Mouse (Mus musculus) spleen, postnatal 10 days (tissue): ENCODE results near the gene Pkd1.

Source experiments
- DNase-seq, 2 experiments: peaks; one replicate each; pipeline ENCODE4 v3.0.0; 2021 to 2022; ENCODE audit warnings: low spot score in 2 of 2

Gene Pkd1

DNA sequence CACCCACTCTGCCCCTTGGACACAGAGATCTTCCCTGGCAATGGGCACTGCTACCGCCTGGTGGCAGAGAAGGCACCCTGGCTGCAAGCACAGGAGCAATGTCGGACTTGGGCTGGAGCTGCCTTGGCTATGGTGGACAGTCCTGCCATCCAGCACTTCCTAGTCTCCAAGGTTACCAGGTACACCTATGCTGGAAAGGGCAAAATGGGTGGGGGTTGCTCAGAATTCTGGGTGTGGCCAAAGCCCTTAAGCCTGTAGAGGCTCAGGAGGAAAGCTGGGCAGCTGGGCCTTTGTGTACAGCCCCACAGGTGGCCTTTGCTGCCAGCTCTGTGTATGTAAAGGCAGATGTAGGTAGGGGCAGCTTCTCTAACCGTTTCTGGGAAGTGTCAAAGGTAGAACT is 16.2 kb downstream of the Pkd1 start:
- DNase-seq, result no peak

DNA sequence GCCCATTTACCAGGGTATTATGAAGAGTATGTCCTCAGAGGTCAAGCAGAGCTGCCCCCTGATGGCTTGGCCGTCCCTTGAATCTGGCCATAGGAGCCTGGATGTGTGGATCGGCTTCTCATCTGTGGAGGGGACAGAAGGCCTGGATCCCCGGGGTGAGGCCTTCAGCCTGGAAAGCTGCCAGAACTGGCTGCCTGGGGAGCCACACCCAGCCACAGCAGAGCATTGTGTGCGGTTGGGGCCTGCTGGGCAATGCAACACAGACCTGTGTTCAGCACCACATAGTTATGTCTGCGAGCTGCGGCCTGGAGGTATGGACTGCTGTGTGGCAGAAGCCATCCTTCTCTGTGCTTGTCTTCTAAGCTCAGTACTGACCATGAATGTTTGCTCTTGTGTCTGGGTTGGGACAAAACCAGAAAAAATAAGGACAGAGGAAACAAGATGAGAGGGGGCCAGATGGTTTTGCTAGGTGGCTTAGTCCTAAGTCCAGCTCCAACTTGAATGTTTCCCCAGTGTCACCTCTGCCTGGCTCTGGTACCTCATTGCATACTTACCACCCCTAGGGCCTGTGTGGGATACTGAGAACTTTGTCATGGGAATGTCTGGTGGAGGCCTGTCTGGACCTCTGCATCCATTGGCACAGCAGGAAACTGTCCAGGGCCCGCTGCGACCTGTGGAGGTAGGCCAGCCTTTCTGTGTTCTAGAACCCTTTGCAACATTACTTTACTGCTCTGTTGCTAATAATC is 17.6 kb downstream of the Pkd1 start:
- DNase-seq, result peak; percentile 49 to 78

GRCm38 (mm10) chr17:24569837-24570236 is 20.2 kb downstream of the Pkd1 start:
- no peak for DNase-seq

DNA sequence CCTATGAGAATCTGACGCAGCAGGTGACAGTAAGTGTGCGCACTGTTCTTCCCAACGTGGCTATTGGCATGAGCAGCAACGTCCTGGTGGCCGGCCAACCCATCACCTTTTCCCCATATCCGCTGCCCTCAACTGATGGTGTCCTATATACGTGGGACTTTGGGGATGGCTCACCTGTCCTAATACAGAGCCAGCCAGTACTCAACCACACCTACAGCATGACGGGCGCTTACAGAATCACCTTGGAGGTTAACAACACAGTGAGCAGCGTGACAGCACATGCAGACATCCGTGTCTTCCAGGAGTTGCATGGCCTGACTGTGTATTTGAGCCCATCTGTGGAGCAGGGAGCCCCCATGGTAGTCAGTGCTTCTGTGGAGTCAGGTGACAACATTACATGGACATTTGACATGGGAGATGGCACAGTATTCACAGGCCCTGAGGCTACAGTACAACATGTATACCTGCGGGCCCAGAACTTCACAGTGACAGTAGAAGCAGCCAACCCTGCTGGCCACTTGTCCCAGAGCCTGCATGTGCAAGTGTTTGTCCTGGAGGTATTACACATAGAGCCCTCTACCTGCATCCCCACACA is 23.1 kb downstream of the Pkd1 start:
- DNase-seq, result no peak

- DNase-seq, result no peak
Observed at GRCm38 (mm10) chr17:24573811-24574210, 24.2 kb downstream of the Pkd1 start.

DNA sequence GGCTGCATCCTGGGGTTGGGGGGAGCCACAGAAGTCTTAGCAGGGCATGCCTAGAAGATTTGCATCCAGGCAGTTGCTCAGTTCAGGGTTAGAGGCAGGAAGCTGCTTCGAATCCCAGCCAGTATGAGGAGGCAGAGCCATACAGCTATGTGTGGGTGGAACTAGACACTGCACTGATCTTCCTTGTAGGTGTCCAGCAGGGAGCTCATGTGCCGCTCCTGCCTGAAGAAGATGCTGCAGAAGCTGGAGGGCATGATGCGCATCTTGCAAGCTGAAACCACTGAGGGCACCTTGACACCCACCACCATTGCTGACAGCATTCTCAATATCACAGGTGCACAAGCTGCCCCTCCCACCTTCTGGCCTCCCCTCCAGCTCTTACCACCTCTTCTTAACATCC is 29.9 kb downstream of the Pkd1 start:
- DNase-seq, result no peak

DNA sequence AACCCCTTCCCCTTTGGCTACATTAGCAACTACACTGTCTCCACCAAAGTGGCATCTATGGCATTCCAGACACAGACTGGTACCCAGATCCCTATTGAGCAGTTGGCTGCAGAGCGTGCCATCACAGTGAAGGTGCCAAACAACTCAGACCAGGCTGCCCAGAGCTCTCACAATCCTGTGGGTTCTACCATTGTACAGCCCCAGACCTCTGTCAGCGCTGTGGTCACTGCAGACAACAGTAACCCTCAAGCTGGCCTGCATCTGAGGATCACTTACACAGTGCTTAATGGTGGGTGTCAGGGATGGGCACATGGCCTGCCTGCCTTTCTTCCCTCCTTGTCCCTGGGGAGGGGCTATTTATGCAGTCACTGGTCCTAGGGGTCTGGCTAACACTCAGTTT is 30.7 kb downstream of the Pkd1 start:
- DNase-seq, result no peak

DNA sequence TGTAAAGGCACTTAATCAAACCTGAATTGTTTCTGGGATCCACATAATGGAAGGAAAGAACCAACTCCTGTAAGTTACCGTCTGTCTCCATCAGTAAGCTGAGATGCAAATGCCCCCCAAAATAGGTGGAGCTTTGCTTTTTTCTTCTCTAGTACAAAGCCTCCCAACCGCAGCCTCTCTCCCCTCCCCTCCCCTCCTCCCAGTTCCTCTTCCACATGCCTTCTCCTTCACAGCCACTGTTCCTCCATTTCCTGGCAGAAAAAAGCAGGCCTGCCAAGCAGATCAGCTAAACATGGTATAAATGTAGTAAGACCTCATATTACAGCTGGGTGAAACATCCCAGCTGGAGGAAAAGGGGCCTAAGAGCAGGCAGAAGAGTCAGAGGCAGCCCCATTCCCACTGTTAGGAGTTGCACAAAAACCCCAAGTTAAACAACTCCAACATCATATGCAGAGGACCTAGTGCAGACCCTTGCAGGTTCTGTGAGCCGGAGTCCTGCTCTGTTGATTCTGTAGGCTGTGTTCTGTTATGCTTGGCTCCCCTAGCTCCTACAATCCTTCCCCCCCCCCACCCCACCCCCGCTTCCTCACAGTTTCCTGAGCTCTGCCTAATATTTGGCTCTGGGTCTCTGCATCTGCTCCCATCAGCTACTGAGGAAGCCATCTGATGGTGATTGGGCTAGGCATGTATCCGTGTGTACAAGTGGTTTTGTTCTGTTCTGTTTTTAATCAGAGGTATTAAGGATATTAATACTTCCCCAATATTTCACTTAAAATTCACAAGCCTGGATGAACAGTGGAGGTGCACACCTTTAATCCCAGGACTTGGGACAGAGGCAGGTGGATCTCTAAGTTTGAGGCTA is 34.2 kb downstream of the Pkd1 start:
- DNase-seq, result no peak

GRCm38 (mm10) chr17:24584520-24584919 is 34.9 kb downstream of the Pkd1 start:
- no peak for DNase-seq

DNA sequence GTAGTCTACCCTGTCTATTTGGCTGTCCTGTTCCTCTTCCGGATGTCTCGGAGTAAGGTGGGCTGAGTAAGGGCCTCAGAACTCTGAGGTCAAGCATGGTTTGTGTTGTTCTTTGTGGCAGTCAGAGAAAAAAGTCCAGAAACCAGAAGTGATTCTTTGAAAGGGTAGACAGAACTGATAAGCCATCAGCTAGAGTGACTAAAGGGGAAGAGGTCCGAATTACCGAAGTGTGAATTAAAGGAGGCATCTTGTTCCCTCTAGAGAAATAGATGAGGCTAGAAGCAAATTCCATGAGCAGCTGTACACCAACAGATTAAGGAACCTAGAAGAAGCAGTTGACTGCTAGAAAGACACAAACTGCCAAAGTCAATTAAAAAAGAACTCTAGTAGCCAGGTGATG is 36.9 kb downstream of the Pkd1 start:
- DNase-seq, result no peak

DNA sequence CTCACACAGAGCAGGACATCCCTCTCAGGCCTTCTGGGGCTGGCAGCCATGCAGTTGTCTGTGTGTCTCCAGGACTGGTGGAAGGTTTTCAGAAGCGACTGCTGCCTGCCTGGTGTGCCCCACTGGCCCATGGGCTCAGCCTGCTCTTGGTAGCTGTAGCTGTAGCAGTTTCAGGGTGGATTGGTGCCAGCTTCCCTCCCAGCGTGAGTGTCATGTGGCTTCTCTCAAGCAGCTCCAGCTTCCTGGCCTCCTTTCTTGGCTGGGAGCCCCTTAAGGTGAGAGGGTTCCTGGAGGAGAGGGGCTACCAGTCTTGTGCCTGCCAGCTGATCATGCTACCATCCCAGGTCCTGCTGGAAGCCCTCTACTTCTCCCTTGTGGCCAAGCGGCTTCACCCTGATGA is 41.3 kb downstream of the Pkd1 start:
- DNase-seq, result no peak

GRCm38 (mm10) chr17:24591695-24592094 is 42.1 kb downstream of the Pkd1 start:
- DNase-seq, result no peak

- DNase-seq, result no peak
Observed at GRCm38 (mm10) chr17:24593248-24593647, 43.6 kb downstream of the Pkd1 start.

GRCm38 (mm10) chr17:24593992-24594890 is 44.6 kb downstream of the Pkd1 start:
- no peak for DNase-seq

- DNase-seq, result no peak
Observed at GRCm38 (mm10) chr17:24595126-24596072, 45.8 kb downstream of the Pkd1 start.

- no peak for DNase-seq
Observed at GRCm38 (mm10) chr17:24596073-24596466, 46.4 kb downstream of the Pkd1 start.

DNA sequence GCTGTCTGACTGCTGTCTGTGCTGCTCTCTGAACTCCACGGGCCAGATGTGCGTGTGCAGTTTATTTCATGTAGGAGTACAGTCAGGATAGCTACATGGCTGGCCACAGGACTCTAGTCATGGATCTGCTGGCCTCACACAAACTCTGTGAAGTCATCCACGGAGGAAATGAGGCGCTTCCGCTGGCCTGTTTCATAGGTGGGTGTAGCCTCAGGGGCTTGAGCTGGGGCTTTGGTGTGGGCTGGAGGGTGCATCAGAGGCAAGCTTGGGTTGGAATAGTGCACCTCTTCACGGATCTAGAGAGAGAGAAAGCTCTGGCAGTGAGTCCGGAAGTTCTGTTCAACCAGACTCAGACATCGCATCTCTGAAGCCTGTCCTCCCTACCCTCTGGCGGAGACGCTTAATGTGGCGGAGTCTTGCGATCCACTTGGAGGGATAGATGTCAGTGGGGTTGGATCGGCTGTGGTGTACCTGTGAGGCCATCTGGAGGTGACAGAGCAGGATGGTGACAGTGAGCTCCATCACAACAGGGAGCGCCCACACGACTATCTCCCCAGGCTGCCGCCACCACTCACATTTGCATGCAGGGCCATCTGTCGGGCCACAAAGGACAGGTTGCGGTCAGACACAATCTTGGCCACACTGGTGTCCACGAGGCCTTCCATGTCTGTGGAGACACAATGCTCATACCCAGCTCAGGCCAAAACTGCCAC is 47.0 kb downstream of the Pkd1 start:
- no peak for DNase-seq

GRCm38 (mm10) chr17:24597989-24598388 is 48.4 kb downstream of the Pkd1 start:
- DNase-seq, result no peak

- no peak for DNase-seq
Observed at GRCm38 (mm10) chr17:24600502-24600901, 50.9 kb downstream of the Pkd1 start.

GRCm38 (mm10) chr17:24603961-24604360 is 54.3 kb downstream of the Pkd1 start:
- DNase-seq, result no peak
